Mouse (Mus musculus): ENCODE results near the gene Ndufv2. TPM values are rescaled to one million over a fixed set of nuclear protein-coding genes. Genes with fewer than 3 reads are reported as not detected.
"Not testable (repeated sequence)": the region's sequence is repeated elsewhere in the genome, so short reads cannot be mapped to it uniquely, and the experiment has no call there.

Gene Ndufv2
- polyA plus RNA-seq, 1 experiment from 2014 or later = 239 TPM

GRCm38 (mm10) chr17:66058160-66058559 lies 43.2 kb downstream of the Ndufv2 start:
- Histone ChIP-seq H3K27me3 (replicated peaks; ENCODE audit: insufficient read depth, low read length) (no peaks in the 10 kb centered on the region), H3K9me3 (ENCODE audit: low read length) (no peaks in the 10 kb centered on the region), H3K4me2 (replicated peaks; ENCODE audit: low read depth, low read length) (no peak overlapping the region), H3K36me3 (ENCODE audit: insufficient read depth, low read length) (no peaks in the 10 kb centered on the region), H3K27ac (ENCODE audit: low read length) (no peak overlapping the region), H3K4me1 (ENCODE audit: insufficient read depth, low read depth, low read length) (no peaks in the 10 kb centered on the region), H3K9ac (replicated peaks; ENCODE audit: low read depth) (no peak overlapping the region), H3K4me3 (ENCODE audit: low read depth, low read length) (no peak overlapping the region)
- TF ChIP-seq CTCF (IDR thresholded peaks at IDR 0.05) (no peak), EP300 (IDR thresholded peaks at IDR 0.05) (no peak)
- DNase-seq (ENCODE audit: low spot score) (no peak), ATAC-seq (no peak)
- WGBS = 92% methylated on average over 4 of the region's 4 CpGs

GRCm38 (mm10) chr17:66057145-66057544 lies 44.2 kb downstream of the Ndufv2 start:
- Histone ChIP-seq H3K27me3 (replicated peaks; ENCODE audit: insufficient read depth, low read length) (no peaks in the 10 kb centered on the region), H3K9ac (replicated peaks; ENCODE audit: low read depth) (no peak overlapping the region), H3K4me1 (ENCODE audit: insufficient read depth, low read depth, low read length) (no peaks in the 10 kb centered on the region), H3K27ac (ENCODE audit: low read length) (no peak overlapping the region), H3K4me3 (ENCODE audit: low read depth, low read length) (no peak overlapping the region), H3K4me2 (replicated peaks; ENCODE audit: low read depth, low read length) (no peak overlapping the region), H3K36me3 (ENCODE audit: insufficient read depth, low read length) (no peaks in the 10 kb centered on the region), H3K9me3 (ENCODE audit: low read length) (no peaks in the 10 kb centered on the region)
- ATAC-seq (no peak), DNase-seq (ENCODE audit: low spot score) (no peak)
- 52% methylated on average over 2 of the region's 2 CpGs for WGBS
- no peak for TF ChIP-seq EP300 (IDR thresholded peaks at IDR 0.05)
- no peak for TF ChIP-seq CTCF (IDR thresholded peaks at IDR 0.05)

- Histone ChIP-seq H3K27me3 (replicated peaks; ENCODE audit: insufficient read depth, low read length) (no peaks in the 10 kb centered on the region), H3K9me3 (ENCODE audit: low read length) (no peaks in the 10 kb centered on the region), H3K4me3 (ENCODE audit: low read depth, low read length) (no peak overlapping the region), H3K4me1 (ENCODE audit: insufficient read depth, low read depth, low read length) (no peaks in the 10 kb centered on the region), H3K4me2 (replicated peaks; ENCODE audit: low read depth, low read length) (peak overlapping the region; percentile 22; the same call in 1 of the 2 replicates), H3K36me3 (ENCODE audit: insufficient read depth, low read length) (0 out of 2 replicates have a peak, but pooled peaks cover 5% of the 10 kb centered on the region), H3K9ac (replicated peaks; ENCODE audit: low read depth) (no peak overlapping the region), H3K27ac (ENCODE audit: low read length) (no peak overlapping the region)
- WGBS = 34% methylated on average over 4 of the region's 4 CpGs
- ATAC-seq (peak; percentile 60; the same call in 1 of the 2 replicates), DNase-seq (ENCODE audit: low spot score) (peak; percentile 57)
- TF ChIP-seq CTCF (IDR thresholded peaks at IDR 0.05) (no peak), EP300 (IDR thresholded peaks at IDR 0.05) (no peak)
Measured at GRCm38 (mm10) chr17:66053349-66053748, 48.0 kb downstream of the Ndufv2 start.

DNA sequence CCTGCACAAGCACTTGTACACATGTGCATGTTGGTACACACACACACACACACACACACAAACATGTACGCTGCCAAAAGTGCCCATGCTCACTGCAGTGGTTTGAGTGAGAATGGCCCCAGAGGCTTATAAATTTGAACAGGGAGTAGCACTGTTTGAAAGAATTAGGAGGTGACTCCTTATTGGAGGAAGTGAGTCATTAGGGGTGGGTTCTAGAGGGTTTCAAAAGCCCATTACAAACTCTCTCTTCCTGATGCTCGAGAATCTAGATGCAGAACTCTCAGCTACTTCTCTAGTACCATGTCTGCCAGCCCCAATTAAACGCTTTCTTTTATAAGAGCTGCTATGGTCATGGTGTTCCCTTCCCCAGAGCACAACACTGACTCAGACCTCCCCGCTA lies 52.6 kb downstream of the Ndufv2 start:
- ATAC-seq = no peak
- no peak overlapping the region for H3K9ac ChIP-seq (replicated peaks; ENCODE audit: low read depth)
- no peak for DNase-seq (ENCODE audit: low spot score)
- TF ChIP-seq EP300 (IDR thresholded peaks at IDR 0.05) (no peak), CTCF (IDR thresholded peaks at IDR 0.05) (no peak)
- no peak overlapping the region for H3K27ac ChIP-seq (ENCODE audit: low read length)
- no peaks in the 10 kb centered on the region for H3K4me1 ChIP-seq (ENCODE audit: insufficient read depth, low read depth, low read length)
- 0 out of 2 replicates have a peak, but pooled peaks cover 5% of the 10 kb centered on the region for H3K36me3 ChIP-seq (ENCODE audit: insufficient read depth, low read length)
- WGBS = 75% methylated on average over 4 of the region's 4 CpGs
- H3K4me3 ChIP-seq (ENCODE audit: low read depth, low read length) = no peak overlapping the region
- no peak overlapping the region for H3K4me2 ChIP-seq (replicated peaks; ENCODE audit: low read depth, low read length)
- H3K9me3 ChIP-seq (ENCODE audit: low read length) = no peaks in the 10 kb centered on the region
- no peaks in the 10 kb centered on the region for H3K27me3 ChIP-seq (replicated peaks; ENCODE audit: insufficient read depth, low read length)

DNA sequence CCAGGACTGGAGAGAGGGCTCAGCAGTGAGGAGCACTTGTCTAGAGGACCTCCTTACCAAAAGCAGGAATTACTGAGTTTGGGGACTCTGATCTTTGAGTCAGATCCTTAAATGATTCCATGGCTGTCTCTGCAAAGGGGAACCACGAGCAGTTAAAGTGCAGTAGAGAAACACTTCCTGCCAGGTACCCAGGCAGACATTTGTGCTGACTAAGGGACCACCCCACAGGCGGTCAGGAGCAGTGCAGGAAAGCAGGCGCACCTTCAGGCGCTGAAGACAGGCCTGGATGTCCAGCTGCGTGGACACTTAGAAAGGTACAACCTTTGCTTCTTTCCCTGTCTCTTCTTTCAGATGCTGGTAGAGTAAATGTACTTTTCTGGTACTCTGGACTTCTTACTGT lies 53.2 kb downstream of the Ndufv2 start:
- DNase-seq (ENCODE audit: low spot score) (no peak), ATAC-seq (no peak)
- no peak overlapping the region for H3K9ac ChIP-seq (replicated peaks; ENCODE audit: low read depth)
- H3K4me3 ChIP-seq (ENCODE audit: low read depth, low read length) = no peak overlapping the region
- no peak overlapping the region for H3K27ac ChIP-seq (ENCODE audit: low read length)
- no peaks in the 10 kb centered on the region for H3K4me1 ChIP-seq (ENCODE audit: insufficient read depth, low read depth, low read length)
- H3K36me3 ChIP-seq (ENCODE audit: insufficient read depth, low read length) = 0 out of 2 replicates have a peak, but pooled peaks cover 5% of the 10 kb centered on the region
- H3K4me2 ChIP-seq (replicated peaks; ENCODE audit: low read depth, low read length) = no peak overlapping the region
- no peak for TF ChIP-seq EP300 (IDR thresholded peaks at IDR 0.05)
- TF ChIP-seq CTCF (IDR thresholded peaks at IDR 0.05) = no peak
- H3K27me3 ChIP-seq (replicated peaks; ENCODE audit: insufficient read depth, low read length) = no peaks in the 10 kb centered on the region
- no peaks in the 10 kb centered on the region for H3K9me3 ChIP-seq (ENCODE audit: low read length)
- WGBS = 64% methylated on average over 5 of the region's 5 CpGs

DNA sequence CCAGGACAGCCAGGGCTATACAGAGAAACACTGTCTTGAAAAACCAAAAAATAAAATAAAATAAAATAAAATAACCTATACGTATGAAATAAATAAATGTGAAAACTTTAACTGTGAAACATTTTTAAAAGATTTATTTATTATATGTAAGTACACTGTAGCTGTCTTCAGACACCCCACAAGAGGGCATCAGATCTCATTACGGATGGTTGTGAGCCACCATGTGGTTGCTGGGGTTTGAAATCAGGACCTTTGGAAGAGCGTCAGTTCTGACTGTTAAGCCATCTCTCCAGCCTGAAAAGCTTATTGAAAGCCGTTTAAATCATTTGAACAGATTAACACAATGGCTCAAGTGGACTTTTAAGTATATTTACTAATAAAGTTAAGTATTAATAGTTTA lies 57.7 kb downstream of the Ndufv2 start:
- 84% methylated on average over 4 of the region's 4 CpGs for WGBS
- not testable (repeated sequence) for H3K36me3 ChIP-seq (ENCODE audit: insufficient read depth, low read length); DNase-seq (ENCODE audit: low spot score); H3K4me2 ChIP-seq (replicated peaks; ENCODE audit: low read depth, low read length); H3K27ac ChIP-seq (ENCODE audit: low read length); H3K4me3 ChIP-seq (ENCODE audit: low read depth, low read length); H3K27me3 ChIP-seq (replicated peaks; ENCODE audit: insufficient read depth, low read length); H3K4me1 ChIP-seq (ENCODE audit: insufficient read depth, low read depth, low read length); H3K9me3 ChIP-seq (ENCODE audit: low read length); H3K9ac ChIP-seq (replicated peaks; ENCODE audit: low read depth); ATAC-seq
- peak; percentile 36 for TF ChIP-seq CTCF (IDR thresholded peaks at IDR 0.05)

DNA sequence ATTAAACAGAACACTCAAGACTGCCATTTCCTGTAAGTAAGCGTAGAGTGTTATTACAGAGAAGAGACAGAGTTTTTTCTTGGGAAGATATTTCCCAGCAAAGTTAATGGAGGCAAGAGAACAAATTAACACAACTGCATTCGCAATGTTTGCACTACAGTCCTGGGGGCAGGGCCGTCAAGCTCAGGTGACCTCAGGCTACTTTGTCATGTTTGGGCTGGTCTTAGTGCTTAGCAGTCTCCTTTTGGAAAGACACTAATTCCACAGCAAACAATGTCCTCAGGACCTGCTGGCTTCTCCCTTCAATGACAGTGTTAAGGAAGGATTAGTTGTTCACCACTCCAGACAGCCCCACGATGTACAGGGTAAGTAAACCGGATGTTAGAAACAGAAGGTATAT lies 60.3 kb downstream of the Ndufv2 start:
- WGBS = 46% methylated on average over 5 of the region's 5 CpGs
- Histone ChIP-seq H3K4me1 (ENCODE audit: insufficient read depth, low read depth, low read length) (no peaks in the 10 kb centered on the region), H3K36me3 (ENCODE audit: insufficient read depth, low read length) (no peaks in the 10 kb centered on the region), H3K4me3 (ENCODE audit: low read depth, low read length) (no peak overlapping the region), H3K27ac (ENCODE audit: low read length) (no peak overlapping the region), H3K4me2 (replicated peaks; ENCODE audit: low read depth, low read length) (no peak overlapping the region), H3K27me3 (replicated peaks; ENCODE audit: insufficient read depth, low read length) (no peaks in the 10 kb centered on the region), H3K9ac (replicated peaks; ENCODE audit: low read depth) (no peak overlapping the region), H3K9me3 (ENCODE audit: low read length) (no peaks in the 10 kb centered on the region)
- peak; percentile 8 for DNase-seq (ENCODE audit: low spot score)
- TF ChIP-seq CTCF (IDR thresholded peaks at IDR 0.05) = no peak
- TF ChIP-seq EP300 (IDR thresholded peaks at IDR 0.05) = no peak
- no peak for ATAC-seq
